Mouse (Mus musculus) cortical plate, adult 2 months (tissue): ENCODE data around the gene Slco1a5.

Experiments used
- CTCF ChIP-seq: fragments of 200-500 bp; IDR thresholded peaks from 2 replicates; pipeline ENCODE4 v1.5.1; 2011; ENCODE audit warnings: mild to moderate bottlenecking, control low read depth, low read length; ENCODE audit not compliant: insufficient read depth; ENCODE audit errors: extremely low read depth
- POLR2A ChIP-seq: fragments of 200-500 bp; IDR thresholded peaks from 2 replicates; pipeline ENCODE4 v1.6.1; 2011; ENCODE audit warnings: mild to moderate bottlenecking, low read length, control low read depth; ENCODE audit not compliant: insufficient read depth; ENCODE audit errors: extremely low read depth

- TF ChIP-seq CTCF = no peak
- no peak for TF ChIP-seq POLR2A
These were observed 6.4 kb upstream of the Slco1a5 start for GRCm38 (mm10) chr6:142329201-142329600.
